In the genomic region with DNA sequence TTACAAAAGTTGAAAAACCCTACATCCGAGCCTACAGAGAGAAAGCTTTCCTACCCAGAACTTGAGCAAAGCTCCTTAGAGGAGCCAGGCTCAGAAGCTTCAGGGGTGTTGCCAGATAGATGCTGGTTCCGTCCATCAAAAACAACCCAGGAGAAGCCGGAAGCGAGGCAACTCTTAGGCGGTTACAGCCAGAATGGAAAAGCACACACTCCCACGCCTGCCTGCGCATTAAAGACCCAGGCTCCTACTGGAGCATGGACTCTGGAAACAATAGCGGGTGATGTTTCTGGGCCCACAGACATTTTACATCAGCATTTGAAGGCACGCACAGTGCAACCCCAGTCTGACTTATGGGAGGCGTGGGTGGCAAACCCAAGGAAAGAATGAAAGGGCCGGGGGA, we compare ENCODE assay signal across 15 mouse cellular contexts. TPM values are rescaled to one million over a fixed set of nuclear protein-coding genes. Genes with fewer than 3 reads are reported as not detected.
DNase-seq lines count a peak whose midpoint lies in the region; ATAC-seq lines count a peak whose summit lies in the region.
"Had no signal": no experiment of that assay in that cellular context is flagged by ENCODE, and none has a peak within 500 bp of the region (broad histone marks: within the 10 kb centered on the region; RNA-seq: fewer than 3 reads in every experiment).

No protein-coding gene starts in this region.

- no peaks in the 10 kb centered on the region for H3K36me3 ChIP-seq in embryonic facial prominence, embryonic 15.5 days
- H3K36me3 ChIP-seq in limb, embryonic 15.5 days: no peaks in the 10 kb centered on the region
- H3K36me3 ChIP-seq: midbrain, embryonic 10.5 days had no signal

- WGBS in embryonic facial prominence, embryonic 15.5 days: 77% methylated on average over 11 of the region's 11 CpGs
- 54% methylated on average over 11 of the region's 11 CpGs for WGBS in limb, embryonic 15.5 days

- no peak overlapping the region for H3K4me2 ChIP-seq in embryonic facial prominence, embryonic 15.5 days (replicated peaks)
- no peak overlapping the region for H3K4me2 ChIP-seq in limb, embryonic 15.5 days

- intact Hi-C loops in heart, postnatal 25 days (cut with DNase I): no loop called here

- H3K4me3 ChIP-seq in embryonic facial prominence, embryonic 15.5 days (replicated peaks): no peak overlapping the region
- no peak overlapping the region for H3K4me3 ChIP-seq in limb, embryonic 15.5 days
- H3K4me3 ChIP-seq: left cerebral cortex, adult 2 months; midbrain, embryonic 10.5 days had no signal

- ATAC-seq in embryonic facial prominence, embryonic 15.5 days (ENCODE audit: insufficient number of reproducible peaks, low FRiP score, low TSS enrichment, low read depth): no peak
- 0 out of 2 replicates have a peak, but pooled peaks have one; percentile 14 for ATAC-seq in limb, embryonic 15.5 days (ENCODE audit: insufficient number of reproducible peaks, low FRiP score, low TSS enrichment, low read depth)

- no peaks in the 10 kb centered on the region for H3K27me3 ChIP-seq in embryonic facial prominence, embryonic 15.5 days
- no peaks in the 10 kb centered on the region for H3K27me3 ChIP-seq in limb, embryonic 15.5 days

- no peak overlapping the region for H3K9ac ChIP-seq in embryonic facial prominence, embryonic 15.5 days
- H3K9ac ChIP-seq in limb, embryonic 15.5 days: no peak overlapping the region
- H3K9ac ChIP-seq: liver, embryonic 14.5 days had no signal

- H3K27ac ChIP-seq in embryonic facial prominence, embryonic 15.5 days (replicated peaks): peak overlapping the region; percentile 68
- H3K27ac ChIP-seq in limb, embryonic 15.5 days: peak overlapping the region; percentile 94
- H3K27ac ChIP-seq: left cerebral cortex, adult 2 months; liver, embryonic 14.5 days; midbrain, embryonic 10.5 days had no signal

- DNase-seq in heart, adult 9 months (ENCODE audit: low spot score in 2 of 2): peak; percentile 25 to 27
- DNase-seq in heart, postnatal 25 days (ENCODE audit: low spot score): no peak
- peak; percentile 48 to 70 for DNase-seq in kidney, postnatal 4 days
- DNase-seq in kidney, adult 11 months: no peak
- no peak for DNase-seq in frontal cortex, postnatal 36 days (ENCODE audit: low spot score in 2 of 2)
- no peak for DNase-seq in spleen, adult 18-20 months
- DNase-seq: cerebellum, adult 8-10 months had no signal

- peaks cover 12% of the 10 kb centered on the region for H3K4me1 ChIP-seq in embryonic facial prominence, embryonic 15.5 days
- peaks cover 44% of the 10 kb centered on the region for H3K4me1 ChIP-seq in limb, embryonic 15.5 days

- no peaks in the 10 kb centered on the region for H3K9me3 ChIP-seq in embryonic facial prominence, embryonic 15.5 days (replicated peaks)
- H3K9me3 ChIP-seq in limb, embryonic 15.5 days: no peaks in the 10 kb centered on the region
- H3K9me3 ChIP-seq: midbrain, embryonic 10.5 days had no signal

RNA-seq across cellular contexts. Expression of gene Tlr5, which starts 32.2 kb away (rescaled TPM):
- total RNA-seq in heart, postnatal 25 days (2021): 1 to 10 TPM; 1.2 to 1.3 TPM
- 1.4 and 1.8 TPM in 2 replicates for polyA plus RNA-seq in embryonic facial prominence, embryonic 15.5 days (2015; fragmentation: Nextera tagmentation; extraction: Ambion mirVana)
- polyA plus RNA-seq in limb, embryonic 15.5 days (2015; fragmentation: Nextera tagmentation; extraction: Ambion mirVana): 2.1 and 2.3 TPM in 2 replicates
- total RNA-seq: hematopoietic stem cell, adult 5-6 weeks; MEL had no signal
- polyA plus RNA-seq: C2C12 had no signal

Comparison
In these comparisons a context has a peak if more than half of its experiments do, and no peak if none do; other contexts are left out.
1. DNase-seq: peak in heart, adult 9 months (2 of 2) and kidney, postnatal 4 days (2 of 2); none in heart, postnatal 25 days (single experiment), kidney, adult 11 months (single experiment), frontal cortex, postnatal 36 days (0 of 2) and spleen, adult 18-20 months (0 of 2).